Mouse (Mus musculus) embryonic facial prominence, embryonic 11.5 days (tissue): ENCODE measurements around the gene Trim46. TPM values are rescaled to one million over a fixed set of nuclear protein-coding genes. Genes with fewer than 3 reads are reported as not detected.
A peak's percentile ranks its signal among the peaks of the same experiment; 100 is the strongest.

Source experiments
- ATAC-seq: fragments of 200-750 bp; cut with Nextera tagmentation; replicated peaks from 2 replicates; pipeline ENCODE4 v1.8.0; 2017; ENCODE audit warnings: low read depth; ENCODE audit not compliant: insufficient number of reproducible peaks, low FRiP score, low TSS enrichment
- DNase-seq: peaks from one replicate; pipeline ENCODE4 v3.0.0-alpha.2; 2015; ENCODE audit warnings: low spot score
- H3K27ac ChIP-seq: fragments of 300-500 bp; sonication (generic); replicated peaks from 2 replicates; pipeline ENCODE4 v1.5.1; 2014; ENCODE audit warnings: mild to moderate bottlenecking, low read depth, low read length, control low read depth
- H3K27me3 ChIP-seq: fragments of 300-500 bp; sonication (generic); 2 replicates; pipeline ENCODE4 v1.6.1; 2014; ENCODE audit warnings: mild to moderate bottlenecking, low read length, moderate library complexity, mixed read lengths; ENCODE audit not compliant: control insufficient read depth, insufficient read depth
- H3K36me3 ChIP-seq: fragments of 300-500 bp; sonication (generic); replicated peaks from 2 replicates; pipeline ENCODE4 v1.6.1; 2014; ENCODE audit warnings: low read depth, mild to moderate bottlenecking, low read length, moderate library complexity, mixed read lengths; ENCODE audit not compliant: control insufficient read depth, insufficient read depth
- H3K4me1 ChIP-seq: fragments of 300-500 bp; sonication (generic); 2 replicates; pipeline ENCODE4 v1.6.1; 2014; ENCODE audit warnings: low read length, mixed read lengths; ENCODE audit not compliant: control insufficient read depth, insufficient read depth
- H3K4me2 ChIP-seq: fragments of 300-500 bp; sonication (generic); 2 replicates; pipeline ENCODE4 v1.6.1; 2014; ENCODE audit warnings: low read depth, mild to moderate bottlenecking, control low read depth, low read length, moderate library complexity
- H3K4me3 ChIP-seq: fragments of 300-500 bp; sonication (generic); 2 replicates; pipeline ENCODE4 v1.5.1; 2014; ENCODE audit warnings: low read depth, low read length, control low read depth
- H3K9ac ChIP-seq: fragments of 300-500 bp; sonication (generic); replicated peaks from 2 replicates; pipeline ENCODE4 v1.6.1; 2014; ENCODE audit warnings: mild to moderate bottlenecking, control low read depth, low read length
- H3K9me3 ChIP-seq: fragments of 300-500 bp; sonication (generic); replicated peaks from 2 replicates; pipeline ENCODE4 v1.6.1; 2016; ENCODE audit warnings: mild to moderate bottlenecking, low read length, inconsistent platforms, mixed read lengths; ENCODE audit not compliant: control insufficient read depth
- WGBS: fragments of 180-500 bp; shearing (Covaris S2); extraction: QIAGEN DNeasy Blood & Tissue Kit; methylation state at CpG from one replicate; pipeline ENCODE4 v1.1.7; 2014; 5-methylcytosine and 5-hydroxymethylcytosine counted together
- microRNA counts: library from miRNA; unstranded; fragments of <30 nt; microRNA quantifications from one replicate; lab custom pipeline; 2016
- microRNA-seq: library from miRNA; unstranded; fragments of <30 nt; microRNA quantifications from one replicate; pipeline ENCODE4, GENCODE M21; 2016; ENCODE audit warnings: borderline number of aligned reads
- polyA plus RNA-seq: library from polyadenylated mRNA; unstranded; fragments of >200 nt; fragmentation: Nextera tagmentation; extraction: Ambion mirVana; gene quantifications from 2 replicates; pipeline ENCODE4 v1.2.1, GENCODE M21; 2014

The Trim46 gene
- polyA plus RNA-seq, 1 experiment from 2014 or later: 3.0 TPM

GRCm38 (mm10) chr3:89190436-89190835 lies 55.7 kb downstream of the Trim46 start:
- Histone ChIP-seq H3K9ac (no peak overlapping the region), H3K4me2 (no peak overlapping the region), H3K36me3 (no peaks in the 10 kb centered on the region; the same call in 1 of the 2 replicates), H3K4me3 (no peak overlapping the region), H3K4me1 (no peaks in the 10 kb centered on the region), H3K27me3 (no peaks in the 10 kb centered on the region), H3K27ac (no peak overlapping the region), H3K9me3 (no peaks in the 10 kb centered on the region)
- WGBS: 86% methylated on average over 8 of the region's 8 CpGs
- DNase-seq (no peak), ATAC-seq (no peak)

DNA sequence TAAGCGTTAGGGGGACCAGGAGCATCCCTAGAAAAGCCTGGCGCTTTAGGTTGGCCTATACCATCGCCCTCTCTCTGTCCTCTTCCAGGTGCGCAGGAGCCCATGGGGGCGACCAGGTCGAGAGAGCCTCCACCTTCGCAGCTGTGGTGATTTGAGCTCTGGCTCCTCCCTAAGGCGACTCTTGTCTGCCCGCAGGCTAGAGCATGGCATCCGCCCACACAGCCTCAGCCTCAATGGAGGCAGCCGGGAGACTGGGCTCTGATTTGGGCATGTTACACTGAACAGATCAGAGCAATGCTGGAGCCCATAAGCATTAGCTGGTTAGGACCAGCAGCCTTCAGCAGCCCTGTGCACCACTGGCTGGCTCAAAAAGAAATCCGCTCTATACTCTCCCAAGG lies 57.6 kb downstream of the Trim46 start:
- H3K27me3 ChIP-seq: no peaks in the 10 kb centered on the region
- peaks cover 7% of the 10 kb centered on the region for H3K4me1 ChIP-seq
- H3K36me3 ChIP-seq: no peaks in the 10 kb centered on the region; the same call in 1 of the 2 replicates
- no peak overlapping the region for H3K27ac ChIP-seq
- H3K4me2 ChIP-seq: no peak overlapping the region
- H3K9me3 ChIP-seq: no peaks in the 10 kb centered on the region
- no peak for DNase-seq
- H3K4me3 ChIP-seq: no peak overlapping the region
- whole genome bisulfite sequencing: 60% methylated on average over 12 of the region's 12 CpGs
- no peak overlapping the region for H3K9ac ChIP-seq
- ATAC-seq: no peak

GRCm38 (mm10) chr3:89187690-89188477 lies 58.2 kb downstream of the Trim46 start:
- no peak overlapping the region for H3K27ac ChIP-seq
- H3K4me1 ChIP-seq: peaks cover 7% of the 10 kb centered on the region
- 68% methylated on average over 18 of the region's 18 CpGs for WGBS
- no peak for ATAC-seq
- no peaks in the 10 kb centered on the region for H3K9me3 ChIP-seq
- no peaks in the 10 kb centered on the region; the same call in 1 of the 2 replicates for H3K36me3 ChIP-seq
- H3K9ac ChIP-seq: no peak overlapping the region
- H3K27me3 ChIP-seq: no peaks in the 10 kb centered on the region
- H3K4me2 ChIP-seq: no peak overlapping the region
- DNase-seq: no peak
- H3K4me3 ChIP-seq: no peak overlapping the region

- H3K27ac ChIP-seq: no peak overlapping the region
- WGBS: 32% methylated on average over 23 of the region's 23 CpGs
- ATAC-seq (no peak), DNase-seq (no peak)
- H3K4me2 ChIP-seq: no peak overlapping the region
- no peak overlapping the region for H3K9ac ChIP-seq
- H3K36me3 ChIP-seq: no peaks in the 10 kb centered on the region; the same call in 1 of the 2 replicates
- H3K27me3 ChIP-seq: no peaks in the 10 kb centered on the region
- H3K4me1 ChIP-seq: peaks cover 7% of the 10 kb centered on the region
- H3K4me3 ChIP-seq: no peak overlapping the region
- H3K9me3 ChIP-seq: no peaks in the 10 kb centered on the region
Observed at GRCm38 (mm10) chr3:89187197-89187596, 58.9 kb downstream of the Trim46 start.

MicroRNAs within 50 kb of the gene (microRNA counts, 519-probe panel; counts per million panel counts)
- 3,553 counts per million, percentile 52 among the panel's probes with 10 or more counts for microRNA mmu-miR-92b (lab: Ali Mortazavi, UCI)

Small RNA genes within 50 kb of the gene (microRNA-seq; reads per million reads assigned to microRNA genes)
- gene Mir92b: 2,864 reads per million, percentile 82 among the genes with 10 or more reads in this experiment

Other genes with a start within 250 kb of the Trim46 start
- 14.4 and 18.0 TPM in 2 replicates for gene Rusc1, start 153.0 kb downstream of the Trim46 start, polyA plus RNA-seq
- not detected in 2 replicates for gene Gm43738, start 145.2 kb downstream of the Trim46 start, polyA plus RNA-seq
- 299 and 334 TPM in 2 replicates for gene Fdps, start 144.3 kb downstream of the Trim46 start, polyA plus RNA-seq
- 1.5 and 2.0 TPM in 2 replicates for gene Pklr, start 110.2 kb downstream of the Trim46 start, polyA plus RNA-seq
- 1.2 and 2.4 TPM in 2 replicates for gene Hcn3, start 86.1 kb downstream of the Trim46 start, polyA plus RNA-seq
- gene Clk2, start 81.5 kb downstream of the Trim46 start, polyA plus RNA-seq: 28.2 and 28.5 TPM in 2 replicates
- 80.5 and 91.1 TPM in 2 replicates for gene Scamp3, start 68.8 kb downstream of the Trim46 start, polyA plus RNA-seq
- gene Fam189b, start 63.2 kb downstream of the Trim46 start, polyA plus RNA-seq: 15.3 and 19.4 TPM in 2 replicates
- gene Gba, start 43.4 kb downstream of the Trim46 start, polyA plus RNA-seq: 34.6 TPM in 2 replicates
- 24.4 and 26.0 TPM in 2 replicates for gene Thbs3, start 31.1 kb downstream of the Trim46 start, polyA plus RNA-seq
- gene Mtx1, start 19.2 kb downstream of the Trim46 start, polyA plus RNA-seq: 208 and 225 TPM in 2 replicates
- gene Muc1, start 17.3 kb downstream of the Trim46 start, polyA plus RNA-seq: 0.90 and 1.3 TPM in 2 replicates
- gene Krtcap2, start 343 bp downstream of the Trim46 start, polyA plus RNA-seq: 287 and 288 TPM in 2 replicates
- gene Dpm3, start 13.0 kb upstream of the Trim46 start, polyA plus RNA-seq: 82.4 and 87.9 TPM in 2 replicates
- 39.8 and 45.7 TPM in 2 replicates for gene Slc50a1, start 24.3 kb upstream of the Trim46 start, polyA plus RNA-seq
- gene Efna1, start 34.8 kb upstream of the Trim46 start, polyA plus RNA-seq: 26.9 and 30.2 TPM in 2 replicates
- gene Efna3, start 76.7 kb upstream of the Trim46 start, polyA plus RNA-seq: 6.6 and 8.3 TPM in 2 replicates
- gene Efna4, start 91.7 kb upstream of the Trim46 start, polyA plus RNA-seq: 39.1 and 39.5 TPM in 2 replicates
- gene Adam15, start 103.7 kb upstream of the Trim46 start, polyA plus RNA-seq: 17.8 and 17.9 TPM in 2 replicates
- gene Dcst2, start 115.7 kb upstream of the Trim46 start, polyA plus RNA-seq: 0.32 TPM in 1 of 2 replicates, not detected in the other
- 0.21 TPM in 1 of 2 replicates, not detected in the other for gene Dcst1, start 118.9 kb upstream of the Trim46 start, polyA plus RNA-seq
- gene Zbtb7b, start 148.5 kb upstream of the Trim46 start, polyA plus RNA-seq: 0.49 and 1.1 TPM in 2 replicates
- 0.80 TPM in 1 of 2 replicates, not detected in the other for gene Lenep, start 156.5 kb upstream of the Trim46 start, polyA plus RNA-seq
- gene Flad1, start 165.6 kb upstream of the Trim46 start, polyA plus RNA-seq: 23.8 and 24.4 TPM in 2 replicates
- gene Cks1b, start 172.1 kb upstream of the Trim46 start, polyA plus RNA-seq: 648 and 668 TPM in 2 replicates
- 43.6 and 53.0 TPM in 2 replicates for gene Shc1, start 172.1 kb upstream of the Trim46 start, polyA plus RNA-seq
- gene Pygo2, start 183.9 kb upstream of the Trim46 start, polyA plus RNA-seq: 55.8 and 56.5 TPM in 2 replicates
- 9.1 and 10.8 TPM in 2 replicates for gene Pbxip1, start 190.4 kb upstream of the Trim46 start, polyA plus RNA-seq
- 57.3 and 58.9 TPM in 2 replicates for gene Pmvk, start 208.2 kb upstream of the Trim46 start, polyA plus RNA-seq